Mouse (Mus musculus): Measurements from ENCODE around the gene Apoc4.
"Not testable (repeated sequence)": the region's sequence is repeated elsewhere in the genome, so short reads cannot be mapped to it uniquely, and the experiment has no call there.

Gene Apoc4

DNA sequence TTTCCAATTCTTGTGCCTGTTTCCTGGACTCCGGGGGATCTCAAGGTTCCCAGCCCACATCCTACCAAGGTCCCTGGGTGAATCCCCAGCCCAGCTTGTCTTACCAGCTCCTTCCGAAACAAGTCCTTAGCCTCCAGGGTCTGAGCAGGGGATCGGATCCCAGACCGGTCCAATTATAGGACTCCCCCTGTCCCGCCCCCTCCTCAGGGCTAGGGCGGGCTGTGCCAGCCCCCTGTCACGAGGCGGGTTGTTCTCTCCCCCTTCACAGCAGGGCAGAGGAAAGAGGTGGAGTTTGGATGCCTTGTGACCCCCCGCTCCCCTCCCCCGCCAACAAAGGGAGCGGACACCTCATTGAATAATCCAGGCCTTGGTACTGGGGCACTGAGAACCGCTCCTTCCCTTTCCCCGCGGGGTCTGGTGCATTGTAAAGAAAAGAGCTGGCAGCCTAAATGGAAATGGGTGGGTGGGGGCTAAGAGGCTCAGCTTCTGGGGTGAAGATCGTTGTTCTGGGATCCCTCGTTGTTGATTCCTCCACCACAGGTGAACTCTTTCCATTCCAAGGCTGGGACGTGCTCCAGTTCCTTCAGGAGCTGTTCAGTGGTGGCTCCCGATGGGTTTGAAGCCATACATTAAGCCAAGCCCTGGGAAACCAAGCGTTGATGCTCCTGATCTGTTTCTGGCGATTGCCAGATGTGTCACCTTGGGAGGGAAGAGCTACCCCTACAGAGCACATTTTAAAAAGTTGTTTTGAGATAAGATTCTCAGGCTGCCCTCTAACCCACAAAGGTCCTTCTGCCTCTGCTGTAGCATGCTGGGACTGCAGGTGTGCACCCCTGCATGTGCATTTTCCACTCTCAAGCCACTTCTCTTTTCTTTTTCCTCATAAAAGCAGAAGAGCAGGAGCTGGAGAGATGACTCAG is 17.9 kb upstream of the Apoc4 start, which contains the start of gene Apoe:
Apoe (minus strand) TSS at position 282 of the 920 bp plus-strand sequence.
- peak; percentile 39 for DNase-seq

DNA sequence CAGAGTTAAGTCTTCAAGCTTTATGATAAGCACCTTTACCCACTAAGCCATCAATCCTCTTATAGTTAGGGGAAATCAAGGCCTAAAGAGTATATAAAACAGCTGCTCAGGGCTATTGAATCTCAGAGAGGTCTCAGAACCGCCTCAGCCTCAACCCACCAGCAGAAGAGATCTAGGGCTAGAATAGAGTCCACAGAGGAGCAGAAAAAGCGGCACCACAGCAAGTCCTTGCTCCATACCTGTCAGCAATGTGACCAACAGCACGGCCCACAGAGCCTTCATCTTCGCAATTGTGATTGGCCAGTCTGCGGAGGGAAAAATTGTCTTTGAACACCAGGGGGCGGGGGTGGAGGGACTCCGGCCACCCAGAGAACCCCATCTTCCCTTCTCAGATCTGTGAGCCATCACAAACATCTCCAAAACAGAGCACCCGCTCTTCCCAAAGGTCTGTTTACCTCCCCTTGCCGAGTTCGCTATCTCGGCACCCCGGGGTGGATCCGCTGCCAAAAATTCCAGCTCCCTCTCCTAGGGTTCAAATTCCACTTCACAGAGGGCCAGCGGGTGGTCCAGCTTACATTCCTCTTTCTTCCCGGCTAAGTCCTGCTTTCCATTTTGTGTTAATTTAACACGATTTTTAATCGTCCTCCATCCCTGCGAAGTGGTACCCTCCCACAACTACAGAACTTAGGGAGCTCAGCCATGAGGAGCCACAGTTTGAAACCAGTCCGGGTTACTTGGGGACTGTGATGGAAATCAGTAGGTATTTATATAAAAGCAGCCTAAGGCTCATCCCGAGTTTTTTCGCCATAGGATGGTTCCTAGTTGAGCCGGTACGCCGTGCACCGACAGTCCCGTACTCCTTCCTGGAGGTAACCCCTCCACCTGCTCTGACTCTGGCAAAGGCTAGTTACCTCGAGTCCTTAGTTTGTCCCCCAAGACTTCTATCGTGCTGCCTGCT is 16.9 kb upstream of the Apoc4 start:
- DNase-seq: no peak

DNA sequence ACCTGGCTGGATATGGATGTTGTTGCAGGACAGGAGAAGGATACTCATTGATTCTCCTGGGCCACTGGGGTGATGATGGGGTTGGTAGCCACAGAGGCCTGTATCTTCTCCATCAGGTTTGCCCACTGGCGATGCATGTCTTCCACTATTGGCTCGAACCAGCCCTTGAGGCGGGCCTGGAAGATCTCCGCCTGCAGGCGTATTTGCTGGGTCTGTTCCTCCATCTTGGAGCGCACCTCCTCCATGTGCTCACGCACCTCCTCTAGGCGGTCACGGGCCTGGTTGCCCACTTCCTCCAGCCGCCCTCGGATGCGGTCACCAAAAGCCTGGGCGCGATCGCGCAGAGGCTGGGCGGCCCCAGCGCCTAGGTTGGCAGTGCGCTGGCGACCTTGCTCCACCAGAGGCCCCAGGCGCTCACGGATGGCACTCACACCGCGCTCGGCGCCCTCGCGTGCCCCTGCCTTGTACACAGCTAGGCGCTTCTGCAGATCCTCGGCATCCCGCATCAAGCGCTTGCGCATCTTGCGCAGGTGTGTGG is 15.1 kb upstream of the Apoc4 start:
- DNase-seq: no peak

DNA sequence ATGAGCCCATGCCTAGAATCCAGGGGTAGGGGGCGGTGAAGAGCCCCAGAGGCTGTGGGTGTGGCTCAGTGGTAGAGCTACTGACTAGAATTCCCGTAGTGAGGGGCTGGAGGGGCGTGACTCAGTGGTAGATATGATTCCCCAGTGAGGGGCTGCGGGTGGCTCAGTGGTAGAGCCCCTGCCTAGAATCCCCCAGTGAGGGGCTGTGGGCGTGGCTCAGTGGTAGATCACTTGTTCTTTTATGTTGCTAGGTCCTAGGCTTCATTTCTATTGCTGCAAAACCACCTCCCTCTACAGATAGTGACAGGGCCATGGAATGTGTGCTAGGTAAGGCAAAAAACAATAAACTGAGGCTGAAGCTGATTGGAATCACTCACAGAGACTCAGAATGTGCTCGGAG is 14.6 kb upstream of the Apoc4 start:
- no peak for DNase-seq

DNA sequence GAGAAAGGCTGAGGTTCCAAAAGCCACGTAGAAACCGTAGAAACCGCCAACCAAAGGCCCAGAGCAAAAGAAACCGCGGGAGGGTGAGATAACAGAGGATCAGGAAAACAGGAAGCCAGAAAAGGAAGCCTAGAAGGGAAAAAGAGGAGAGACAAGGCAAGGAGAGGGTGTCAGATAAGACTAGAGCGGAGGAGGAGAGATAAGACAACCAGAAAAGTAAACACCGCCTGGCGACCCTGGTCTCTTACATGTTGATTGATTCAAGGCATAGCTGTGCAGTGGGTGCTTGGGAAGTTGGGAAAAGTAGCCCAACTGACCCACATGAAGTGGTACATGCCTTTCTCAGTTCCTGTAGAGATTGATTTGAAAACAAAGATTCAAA is 13.9 kb upstream of the Apoc4 start:
- no peak for DNase-seq

DNA sequence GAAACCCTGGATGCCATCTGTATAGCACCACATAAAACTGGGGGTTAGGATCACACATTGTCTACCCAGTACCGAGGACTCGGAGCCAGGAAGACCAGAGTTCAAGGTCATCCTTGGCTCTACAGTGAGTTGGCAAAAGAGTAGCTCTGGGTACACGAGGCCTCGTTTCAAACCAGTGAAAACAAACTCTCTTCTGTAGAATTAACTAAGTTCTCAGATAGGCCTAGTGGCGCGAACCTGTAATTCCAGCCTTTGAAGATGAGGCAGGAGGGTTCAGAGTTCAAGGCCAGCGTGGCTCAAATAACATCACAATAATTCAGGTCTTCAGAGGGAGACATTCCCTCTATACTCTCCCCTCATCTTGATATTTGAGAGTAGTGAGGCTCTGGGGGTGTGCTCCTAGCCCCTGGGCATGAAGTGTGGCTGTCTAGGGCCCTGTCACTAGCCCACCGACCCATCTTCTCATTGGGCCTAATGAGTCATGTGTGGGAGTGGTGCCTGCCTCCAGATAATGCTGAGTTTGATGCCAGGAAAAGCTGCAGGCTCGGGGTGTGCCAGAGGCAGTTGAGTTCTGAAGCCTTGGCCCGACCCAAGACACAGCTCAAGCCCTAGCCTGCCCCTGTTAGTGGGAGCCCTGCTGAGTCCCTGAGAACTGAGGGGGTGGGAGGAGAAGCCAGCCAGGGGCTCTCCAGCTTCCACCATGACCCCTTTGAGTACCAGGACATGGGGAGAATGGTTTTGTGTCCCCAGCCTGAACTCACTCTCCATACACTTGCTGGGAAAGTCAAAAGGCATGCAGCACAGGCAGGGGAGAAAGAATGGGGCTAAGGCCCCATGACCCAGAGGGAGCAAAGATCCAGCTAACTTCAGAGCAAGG is 13.3 kb upstream of the Apoc4 start:
- DNase-seq: no peak

DNA sequence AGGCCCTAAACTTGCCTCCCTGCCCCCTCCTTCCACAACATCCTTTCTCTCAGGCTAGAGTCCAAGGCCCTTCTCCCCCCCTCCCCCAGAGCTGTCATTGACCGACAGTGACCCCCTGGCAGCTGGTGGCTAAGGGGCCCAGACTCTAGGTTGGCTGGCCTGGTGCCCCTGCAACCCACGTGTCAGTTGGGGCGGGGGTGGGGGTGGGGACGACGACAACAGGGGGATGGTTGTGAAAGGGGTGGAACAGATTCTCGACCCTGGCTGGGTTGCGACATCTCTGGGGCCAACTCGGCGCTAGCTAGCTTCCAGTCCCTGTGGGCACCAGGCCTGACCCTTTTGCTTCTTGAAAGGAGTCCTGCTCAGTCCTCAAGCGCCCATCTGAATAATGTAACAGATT is 12.1 kb upstream of the Apoc4 start:
- peak in 1 of 2 experiments; percentile 28 for DNase-seq

DNA sequence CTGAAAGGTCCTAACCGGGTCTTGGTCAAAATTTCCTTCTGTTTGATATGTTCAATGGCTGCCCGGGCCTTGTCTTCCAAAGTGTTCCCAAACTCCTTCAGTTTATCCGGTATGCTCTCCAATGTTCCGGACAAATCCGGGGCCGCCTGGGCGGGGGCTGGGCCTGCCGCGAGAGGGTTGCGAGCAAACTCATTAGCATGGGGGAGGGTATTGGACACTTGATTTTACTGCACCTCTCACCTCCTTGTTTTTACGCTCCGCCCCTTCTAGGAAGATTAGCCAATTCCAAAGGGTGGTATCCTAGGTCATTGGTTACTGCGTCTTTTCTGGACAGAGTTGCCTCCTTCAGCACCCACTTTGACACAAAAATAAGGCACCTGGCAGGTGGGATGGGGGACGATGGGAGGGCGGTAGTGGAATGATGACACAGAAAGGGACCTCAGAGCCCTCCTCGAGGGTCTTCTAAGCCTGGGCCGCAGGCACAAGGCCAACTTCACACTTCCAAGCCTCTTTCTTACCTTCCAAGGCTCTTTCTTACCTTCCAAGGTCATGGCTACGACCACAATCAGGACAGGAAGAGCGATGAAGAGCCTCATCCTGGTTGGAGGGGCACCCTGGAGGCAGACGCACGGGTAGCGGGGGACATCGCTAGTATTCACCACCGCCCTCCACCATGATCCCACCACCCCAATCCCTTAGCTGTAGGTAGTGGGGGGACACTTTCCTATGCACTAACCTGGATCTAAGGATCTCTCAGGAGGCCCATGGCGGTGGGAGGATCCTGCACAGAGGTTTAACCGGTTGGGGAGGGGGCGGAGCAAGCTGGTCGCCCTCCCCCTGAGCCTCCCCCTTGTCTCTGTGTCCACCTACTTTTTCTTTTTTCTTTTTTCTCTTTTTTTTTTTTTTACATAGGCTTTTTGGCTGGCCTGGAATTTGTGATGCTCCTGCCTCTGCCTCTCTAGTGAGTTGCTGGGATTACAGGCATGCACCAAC is 10.9 kb upstream of the Apoc4 start, which contains the start of gene Apoc1:
Apoc1 (minus strand) TSS at position 788 of the 993 bp plus-strand sequence.
- no peak for DNase-seq

DNA sequence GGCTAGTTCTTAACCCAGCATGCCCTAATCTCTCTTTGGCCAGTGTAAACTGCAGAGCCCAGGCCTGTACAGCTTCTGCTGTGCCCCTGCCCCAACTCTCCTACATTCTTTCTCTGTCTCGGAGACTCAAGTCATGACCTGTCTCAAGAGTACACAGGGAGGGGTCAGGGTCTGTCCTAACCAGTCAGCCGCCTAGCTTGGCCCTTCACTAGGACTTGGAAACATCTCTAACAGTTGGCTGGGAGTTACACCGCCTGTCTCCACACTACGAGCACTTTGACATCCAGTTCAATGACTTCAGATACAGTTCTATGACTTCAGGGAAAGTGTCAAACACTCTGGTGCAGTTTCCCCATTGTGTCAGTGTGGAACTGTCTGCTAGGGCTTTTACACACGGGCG is 10.2 kb upstream of the Apoc4 start:
- DNase-seq: no peak

DNA sequence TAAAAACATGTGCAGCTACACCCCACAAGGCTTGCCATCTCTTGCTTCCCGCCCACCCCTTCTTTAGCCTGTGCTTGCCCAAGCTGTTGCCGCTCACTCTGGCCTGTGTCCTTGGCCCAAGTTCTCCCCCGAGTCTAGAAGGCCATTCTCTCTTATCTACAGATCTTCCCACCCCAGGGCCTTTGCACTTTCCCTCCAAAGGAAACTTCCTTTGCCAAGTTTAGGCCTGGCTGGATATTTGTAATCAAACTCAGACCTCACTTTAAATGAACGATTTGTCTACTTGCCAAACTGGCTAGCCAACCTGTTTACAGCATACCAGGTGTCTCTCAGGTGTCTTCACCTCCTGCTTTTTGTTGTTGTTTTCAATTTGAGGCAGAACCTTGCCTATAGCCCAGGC is 9.6 kb upstream of the Apoc4 start:
- no peak for DNase-seq

DNA sequence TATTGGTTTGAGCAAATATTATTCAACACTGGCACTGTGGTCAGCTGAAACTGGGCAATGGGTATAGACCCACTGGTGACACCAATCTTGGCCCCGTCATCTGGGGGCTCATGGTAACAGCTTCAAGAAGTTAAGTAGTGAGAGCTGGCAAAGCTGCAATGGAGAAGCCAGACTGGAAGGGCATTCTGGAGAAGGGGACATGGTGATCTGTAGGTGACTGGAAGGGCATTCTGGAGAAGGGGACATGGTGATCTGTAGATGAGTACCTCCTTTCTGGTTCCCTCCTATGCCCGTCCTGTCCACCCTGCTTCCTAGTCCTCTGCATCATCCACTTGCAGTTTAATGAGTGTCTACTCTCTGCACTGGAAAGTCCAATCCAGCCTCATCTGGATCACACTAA is 7.3 kb upstream of the Apoc4 start:
- no peak for DNase-seq

DNA sequence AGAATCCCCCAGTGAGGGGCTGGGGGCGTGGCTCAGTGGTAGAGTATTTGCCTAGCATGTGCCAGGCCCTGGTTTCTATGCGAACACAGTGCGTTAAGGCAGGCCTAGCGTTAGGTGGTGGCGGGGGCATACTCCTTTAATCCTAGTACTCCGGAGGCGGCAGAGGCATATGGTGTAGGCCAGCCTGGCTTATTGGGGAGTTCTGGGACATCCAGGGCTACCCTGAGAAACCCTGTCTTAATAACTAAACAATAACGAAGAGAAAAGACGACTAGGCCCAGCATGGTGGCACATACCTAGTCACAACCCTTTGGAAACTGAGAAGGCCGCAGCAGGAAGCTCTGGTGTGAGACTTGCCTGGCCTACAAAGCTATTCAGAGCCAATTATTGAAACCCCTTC is 6.8 kb upstream of the Apoc4 start:
- no peak for DNase-seq

DNA sequence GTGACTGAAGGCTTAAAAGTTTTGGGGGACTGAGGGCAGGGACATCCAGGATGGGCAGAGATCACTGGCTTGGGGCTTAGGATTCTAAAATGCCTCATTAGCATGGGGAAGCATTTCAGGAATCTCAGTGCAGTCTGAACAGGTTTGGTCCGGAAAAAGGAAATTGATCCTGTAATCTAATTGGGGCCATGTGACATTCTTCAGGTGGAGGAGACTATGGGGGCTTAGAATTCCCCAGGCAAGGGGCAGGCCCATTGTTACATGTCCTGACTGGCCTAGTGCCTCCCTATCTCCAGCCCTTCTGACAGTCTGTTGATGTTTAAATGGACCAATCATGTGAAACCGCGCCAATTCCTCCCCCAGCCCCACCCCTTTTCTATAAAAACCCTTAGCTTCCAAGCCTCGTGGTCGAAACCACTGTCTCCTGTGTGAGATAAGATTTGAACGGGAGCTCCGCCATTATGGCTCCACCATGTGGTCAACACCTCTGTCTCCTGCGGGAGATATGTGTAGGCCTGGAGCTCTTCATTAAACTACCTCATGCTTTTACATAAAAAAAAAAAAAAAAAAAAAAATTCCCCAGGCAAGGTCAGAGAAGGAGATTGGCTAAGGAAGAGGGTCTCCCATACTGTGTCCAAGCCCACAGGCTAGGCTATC is 5.8 kb upstream of the Apoc4 start:
- not testable (repeated sequence) for DNase-seq

DNA sequence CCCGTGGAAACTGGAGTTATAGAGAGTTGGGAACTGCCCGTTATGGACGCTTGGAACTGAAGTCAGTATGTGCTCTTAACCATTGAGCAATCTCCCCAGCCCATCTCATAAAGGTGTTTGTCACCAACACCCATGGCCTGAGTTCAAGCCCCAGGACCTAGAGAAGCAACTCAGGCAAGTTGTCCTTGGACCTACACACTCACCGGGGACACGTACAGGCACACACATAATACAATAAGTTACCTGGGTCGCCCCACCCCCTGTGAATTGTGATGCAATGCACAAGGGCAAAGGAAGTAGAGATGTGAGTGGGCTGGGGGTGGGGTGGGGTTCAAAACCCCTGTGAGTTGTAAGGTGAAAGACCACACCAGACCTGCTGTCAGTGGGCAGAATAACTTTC is 5.2 kb upstream of the Apoc4 start:
- DNase-seq: no peak

DNA sequence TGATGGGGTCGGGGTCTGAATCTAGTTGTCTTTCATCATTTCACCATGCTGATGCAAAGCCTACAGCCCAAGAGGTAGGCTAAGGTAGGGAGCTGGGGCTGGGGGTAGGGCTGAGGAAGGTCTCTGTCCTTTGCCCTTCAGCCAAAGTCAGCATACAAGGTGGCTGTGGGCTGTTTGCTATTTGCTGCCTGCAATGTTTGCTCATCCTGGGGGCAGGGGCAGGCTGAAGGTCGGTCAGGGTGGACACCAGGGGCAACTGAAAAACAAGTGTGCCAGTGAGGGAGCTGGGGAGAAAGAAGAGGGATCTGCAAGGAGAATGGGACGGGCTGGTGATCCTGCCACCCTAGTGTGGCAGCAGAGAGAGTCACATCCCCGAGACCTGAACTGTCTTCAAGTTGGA is 4.1 kb upstream of the Apoc4 start:
- DNase-seq: no peak

DNA sequence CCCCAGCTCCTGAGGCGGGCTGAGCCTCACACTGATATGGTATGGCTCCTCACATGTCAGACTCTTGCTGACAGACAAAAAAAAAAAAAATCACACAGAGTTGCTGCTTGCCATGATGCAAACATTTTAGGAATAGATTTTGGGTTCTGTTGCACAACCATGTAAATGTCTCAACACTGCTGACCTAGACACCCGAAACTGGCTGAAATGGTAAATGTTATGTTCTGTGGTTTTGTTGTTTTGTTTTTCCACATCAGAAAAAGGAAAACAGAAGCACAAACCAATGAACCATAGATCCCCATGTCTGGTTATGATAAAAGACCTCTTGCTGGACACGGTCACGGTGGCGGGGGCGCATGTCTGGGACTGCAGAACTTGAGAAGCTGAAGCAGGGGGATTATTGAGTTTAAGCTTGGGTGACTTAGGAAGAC is 2.5 kb upstream of the Apoc4 start:
- DNase-seq: no peak

DNA sequence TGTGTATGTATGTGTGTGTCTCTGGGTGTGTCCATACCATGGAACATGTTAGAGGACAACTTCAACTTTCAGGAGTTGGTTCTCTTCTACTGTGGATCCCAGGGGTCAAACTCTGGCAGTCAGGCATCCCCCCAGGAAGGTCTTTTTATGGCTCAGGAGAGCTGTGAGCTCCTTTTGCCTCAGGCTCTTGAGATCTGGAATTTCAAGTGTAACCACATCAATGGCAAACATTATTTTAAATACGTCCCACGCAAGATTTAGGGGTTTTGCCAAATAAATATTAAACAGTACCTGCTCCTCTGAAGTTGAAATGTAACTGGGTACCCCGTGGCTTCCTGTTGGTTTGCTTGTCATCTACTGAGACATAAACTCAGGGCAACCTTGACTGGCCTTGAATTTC is 1.7 kb upstream of the Apoc4 start:
- DNase-seq: no peak

DNA sequence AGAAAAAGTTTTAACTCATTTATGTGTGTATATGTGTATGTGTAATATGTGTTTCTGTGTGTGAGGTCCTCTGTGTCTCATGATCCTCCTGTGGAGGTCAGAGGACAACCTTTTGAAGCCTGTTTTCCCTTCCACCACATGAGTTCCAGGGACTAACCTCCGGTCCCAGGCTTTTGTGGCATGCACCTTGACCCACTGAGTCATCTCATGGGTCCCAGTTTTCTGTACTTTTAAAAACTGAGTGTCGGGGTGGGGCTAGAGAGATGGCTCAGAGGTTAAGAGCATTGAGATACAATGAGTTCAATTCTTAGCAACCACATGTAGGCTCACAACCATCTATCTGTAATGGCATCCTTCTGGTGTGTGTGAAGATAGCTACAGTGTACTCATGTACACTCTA is 577 bp downstream of the Apoc4 start:
- no peak for DNase-seq

DNA sequence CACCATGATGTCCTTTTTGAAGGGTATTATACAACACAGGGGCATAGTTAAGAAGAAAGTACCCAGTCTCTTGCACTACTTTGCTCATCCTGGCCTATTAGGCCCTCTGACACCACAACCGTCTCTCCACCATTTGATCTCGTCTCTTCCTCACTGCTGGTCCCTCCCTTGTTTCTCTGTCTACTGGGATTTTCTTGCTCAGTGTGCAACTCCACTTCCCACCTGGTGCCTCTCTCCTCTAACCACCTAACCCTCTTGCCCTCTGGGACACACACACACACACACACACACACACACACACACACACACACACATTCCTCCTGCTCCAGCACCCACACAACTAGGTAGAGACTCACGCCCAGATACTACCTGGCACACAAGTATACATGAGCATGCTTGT is 2.4 kb downstream of the Apoc4 start:
- DNase-seq: no peak

DNA sequence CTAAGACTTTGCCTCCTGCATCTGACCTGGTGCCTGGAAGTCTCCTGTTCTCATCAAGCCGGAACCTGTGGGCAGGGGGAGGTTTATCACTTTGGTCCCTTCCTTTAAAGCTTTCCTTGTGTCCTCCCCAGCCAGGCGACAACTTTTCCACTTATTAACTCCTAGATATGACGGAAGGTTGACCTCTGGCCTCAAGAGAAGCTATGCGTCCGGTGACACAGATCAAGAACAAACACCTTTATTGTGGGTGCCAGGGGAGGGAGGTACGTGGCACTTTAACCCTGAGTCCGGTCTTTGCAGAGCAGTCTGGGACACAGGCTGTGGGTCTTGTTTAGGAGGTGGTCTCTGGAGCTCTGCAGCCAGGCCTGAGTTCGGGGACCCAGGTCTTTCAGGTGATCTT is 3.4 kb downstream of the Apoc4 start, which contains the start of gene Apoc2:
Apoc2 (minus strand) TSS at position 70 of the 400 bp plus-strand sequence.
- no peak for DNase-seq
